Mouse (Mus musculus): ENCODE data around the gene Ddo. TPM values are rescaled to one million over a fixed set of nuclear protein-coding genes. Genes with fewer than 3 reads are reported as not detected.

The Ddo gene
- total RNA-seq (2012; rRNA removed), result 0.21 TPM in 1 of 2 replicates, not detected in the other

DNA sequence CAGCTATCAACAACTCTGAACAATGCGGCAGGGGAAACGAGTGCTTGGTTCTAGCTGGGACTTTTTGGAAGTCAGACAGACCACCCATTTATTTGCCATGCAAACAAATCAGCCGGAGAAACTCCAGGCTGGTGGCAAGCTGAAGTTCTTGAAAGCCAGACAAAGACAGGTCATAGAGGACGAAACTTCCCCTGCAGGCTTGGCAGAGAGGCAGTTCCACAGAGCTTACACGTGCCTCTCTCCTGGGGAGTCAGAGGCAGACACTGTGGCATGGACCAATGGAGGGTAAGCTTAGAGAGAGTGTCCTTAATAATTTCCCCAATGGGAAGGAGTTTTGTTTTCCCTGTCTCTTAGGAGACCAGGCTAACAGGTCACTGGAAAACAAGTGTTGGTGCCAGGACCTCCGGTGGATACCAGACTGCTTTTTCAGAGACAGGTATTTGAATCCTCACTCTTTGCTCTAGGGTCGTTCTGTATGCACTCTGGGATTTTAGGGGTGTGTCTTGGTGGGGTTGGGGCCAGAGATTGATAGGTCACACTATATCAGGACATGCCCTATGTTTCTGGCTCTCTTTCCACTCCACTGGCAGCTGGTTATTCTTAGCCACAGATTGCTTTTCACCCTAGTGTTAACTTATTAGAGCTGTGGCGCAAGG is at the start of gene Ddo:
Gene Ddo (plus strand): TSS at position 356 of the 656 bp plus-strand sequence.
- no peaks in the 10 kb centered on the region for H3K4me1 ChIP-seq (ENCODE audit: control insufficient read depth in 2 of 2, insufficient read depth in 2 of 2, low read length in 2 of 2, poor library complexity in 1 of 2)
- in situ Hi-C loops (cut with MboI; ENCODE audit: low sequenced_read_pairs in 2 of 2, unreplicated experiment in 2 of 2), result no loop called here
- TF ChIP-seq HCFC1 (IDR thresholded peaks at IDR 0.05; ENCODE audit: borderline replicate concordance, insufficient read depth, low read length) (no peak), CHD2 (IDR thresholded peaks at IDR 0.05; ENCODE audit: low read depth, low read length) (no peak), ZNF384 (IDR thresholded peaks at IDR 0.05; ENCODE audit: low read depth, low read length) (no peak), ZC3H11A (IDR thresholded peaks at IDR 0.05; ENCODE audit: borderline replicate concordance, low read depth, low read length) (no peak), MAFK (IDR thresholded peaks at IDR 0.05; ENCODE audit: insufficient read depth, low read depth, low read length) (no peak)
- no peaks in the 10 kb centered on the region for H3K36me3 ChIP-seq (ENCODE audit: control insufficient read depth, insufficient read depth, low read length, poor library complexity, severe bottlenecking)
- H3K9me3 ChIP-seq (ENCODE audit: control insufficient read depth, insufficient read depth, low read depth, low read length), result no peaks in the 10 kb centered on the region
- H3K9ac ChIP-seq (ENCODE audit: insufficient read depth, low read depth, low read length, poor library complexity, severe bottlenecking), result no peak within 1 kb of the TSS
- DNase-seq (ENCODE audit: low read depth, low spot score), result no peak
- H3K27ac ChIP-seq (ENCODE audit: insufficient read depth, low read depth, low read length, poor library complexity, severe bottlenecking), result no peak within 1 kb of the TSS
- H3K4me3 ChIP-seq (ENCODE audit: insufficient read depth in 1 of 2, low read depth in 1 of 2, low read length in 2 of 2, poor library complexity in 1 of 2, severe bottlenecking in 1 of 2), result no peak within 1 kb of the TSS

DNA sequence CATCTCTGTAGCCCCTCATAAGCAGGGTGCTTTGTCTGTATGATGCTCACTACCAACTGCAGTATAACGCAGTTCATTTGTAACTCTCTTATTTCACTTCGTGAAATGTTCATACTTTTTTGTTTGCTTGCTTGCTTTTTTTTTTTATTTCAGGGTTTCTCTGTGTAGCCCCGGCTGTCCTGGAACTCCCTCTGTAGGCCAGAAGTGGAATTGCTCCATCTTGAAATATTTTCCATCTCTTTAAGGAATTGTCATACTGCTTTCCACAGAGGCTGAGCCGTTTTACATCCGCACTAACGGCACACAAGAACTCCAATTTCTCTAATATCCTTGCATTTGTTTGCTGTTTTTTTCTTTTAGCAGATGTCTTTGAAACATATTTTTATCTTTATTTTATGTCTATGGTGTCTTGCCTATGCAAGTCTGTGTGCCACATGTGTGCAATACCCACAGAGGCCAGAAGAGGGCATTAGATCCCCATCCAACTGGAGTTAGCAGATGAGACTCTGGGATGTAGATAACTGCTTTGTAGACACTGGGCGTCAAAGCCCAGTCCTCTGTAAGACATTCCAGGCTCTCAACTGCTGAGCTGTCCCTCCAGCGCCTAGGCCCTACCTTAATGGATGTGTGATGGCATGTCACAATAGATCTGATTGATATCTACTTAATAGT is 46.1 kb upstream of the Ddo start:
- in situ Hi-C loops (cut with MboI; ENCODE audit: low sequenced_read_pairs in 2 of 2, unreplicated experiment in 2 of 2), result no loop called here
- H3K27ac ChIP-seq (ENCODE audit: insufficient read depth, low read depth, low read length, poor library complexity, severe bottlenecking), result no peak overlapping the region
- TF ChIP-seq ZC3H11A (IDR thresholded peaks at IDR 0.05; ENCODE audit: borderline replicate concordance, low read depth, low read length) (no peak), ZNF384 (IDR thresholded peaks at IDR 0.05; ENCODE audit: low read depth, low read length) (no peak), CHD2 (IDR thresholded peaks at IDR 0.05; ENCODE audit: low read depth, low read length) (no peak), MAFK (IDR thresholded peaks at IDR 0.05; ENCODE audit: insufficient read depth, low read depth, low read length) (no peak)
- H3K4me1 ChIP-seq (ENCODE audit: control insufficient read depth in 2 of 2, insufficient read depth in 2 of 2, low read length in 2 of 2, poor library complexity in 1 of 2), result no peaks in the 10 kb centered on the region
- no peaks in the 10 kb centered on the region for H3K36me3 ChIP-seq (ENCODE audit: control insufficient read depth, insufficient read depth, low read length, poor library complexity, severe bottlenecking)
- DNase-seq (ENCODE audit: low read depth, low spot score), result peak; percentile 60
- H3K9ac ChIP-seq (ENCODE audit: insufficient read depth, low read depth, low read length, poor library complexity, severe bottlenecking), result no peak overlapping the region
- H3K9me3 ChIP-seq (ENCODE audit: control insufficient read depth, insufficient read depth, low read depth, low read length), result no peaks in the 10 kb centered on the region
- no peak overlapping the region for H3K4me3 ChIP-seq (ENCODE audit: insufficient read depth in 1 of 2, low read depth in 1 of 2, low read length in 2 of 2, poor library complexity in 1 of 2, severe bottlenecking in 1 of 2)

DNA sequence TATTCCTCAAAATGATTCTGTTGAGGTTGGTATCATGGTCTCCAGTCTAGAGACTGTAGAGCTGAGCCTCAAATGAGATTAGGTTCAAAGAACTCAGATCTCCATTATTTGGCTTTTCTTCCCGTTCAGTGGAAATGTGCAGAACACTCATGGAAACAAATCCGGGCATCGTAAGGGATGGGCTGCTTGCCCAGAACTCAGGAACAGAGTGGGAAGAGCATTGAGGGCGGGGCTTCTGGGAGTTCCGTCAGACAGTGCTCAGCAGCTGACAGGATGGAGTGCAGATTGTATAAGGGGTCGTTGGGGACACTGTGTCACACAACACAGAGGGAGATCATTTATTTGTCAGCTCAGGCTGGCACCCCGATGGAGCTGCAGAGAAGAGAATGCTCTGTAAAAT is 37.6 kb upstream of the Ddo start:
- Histone ChIP-seq H3K36me3 (ENCODE audit: control insufficient read depth, insufficient read depth, low read length, poor library complexity, severe bottlenecking) (no peaks in the 10 kb centered on the region), H3K4me3 (ENCODE audit: insufficient read depth in 1 of 2, low read depth in 1 of 2, low read length in 2 of 2, poor library complexity in 1 of 2, severe bottlenecking in 1 of 2) (no peak overlapping the region), H3K4me1 (ENCODE audit: control insufficient read depth in 2 of 2, insufficient read depth in 2 of 2, low read length in 2 of 2, poor library complexity in 1 of 2) (no peaks in the 10 kb centered on the region), H3K9ac (ENCODE audit: insufficient read depth, low read depth, low read length, poor library complexity, severe bottlenecking) (no peak overlapping the region), H3K9me3 (ENCODE audit: control insufficient read depth, insufficient read depth, low read depth, low read length) (peaks cover 3% of the 10 kb centered on the region; the same call in 1 of the 2 replicates), H3K27ac (ENCODE audit: insufficient read depth, low read depth, low read length, poor library complexity, severe bottlenecking) (no peak overlapping the region)
- TF ChIP-seq ZC3H11A (IDR thresholded peaks at IDR 0.05; ENCODE audit: borderline replicate concordance, low read depth, low read length) (no peak), CHD2 (IDR thresholded peaks at IDR 0.05; ENCODE audit: low read depth, low read length) (no peak), HCFC1 (IDR thresholded peaks at IDR 0.05; ENCODE audit: borderline replicate concordance, insufficient read depth, low read length) (no peak), ZNF384 (IDR thresholded peaks at IDR 0.05; ENCODE audit: low read depth, low read length) (no peak), MAFK (IDR thresholded peaks at IDR 0.05; ENCODE audit: insufficient read depth, low read depth, low read length) (no peak)
- in situ Hi-C loops (cut with MboI; ENCODE audit: low sequenced_read_pairs in 2 of 2, unreplicated experiment in 2 of 2), result no loop called here
- no peak for DNase-seq (ENCODE audit: low read depth, low spot score)

DNA sequence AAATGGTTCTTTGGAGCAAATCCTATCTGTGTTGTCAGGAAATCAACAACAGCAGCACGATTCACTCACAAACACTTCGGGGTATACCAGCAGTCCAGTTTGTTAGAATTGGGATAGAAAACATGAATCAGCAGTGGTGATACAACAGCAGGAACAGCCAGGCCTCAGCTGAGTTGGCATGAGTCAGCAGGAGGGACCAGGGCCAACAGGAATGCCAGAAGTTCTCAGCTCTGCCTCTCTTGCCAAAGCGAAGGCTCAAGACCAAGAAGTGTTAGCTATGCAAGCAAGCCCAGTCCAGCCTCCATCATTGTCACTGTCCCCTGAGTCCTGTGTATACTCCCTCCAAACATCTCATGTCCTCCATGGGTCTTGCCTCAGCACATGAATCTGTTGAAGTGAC is 32.6 kb upstream of the Ddo start:
- DNase-seq (ENCODE audit: low read depth, low spot score), result no peak
- Histone ChIP-seq H3K9ac (ENCODE audit: insufficient read depth, low read depth, low read length, poor library complexity, severe bottlenecking) (no peak overlapping the region), H3K4me1 (ENCODE audit: control insufficient read depth in 2 of 2, insufficient read depth in 2 of 2, low read length in 2 of 2, poor library complexity in 1 of 2) (no peaks in the 10 kb centered on the region), H3K4me3 (ENCODE audit: insufficient read depth in 1 of 2, low read depth in 1 of 2, low read length in 2 of 2, poor library complexity in 1 of 2, severe bottlenecking in 1 of 2) (no peak overlapping the region), H3K9me3 (ENCODE audit: control insufficient read depth, insufficient read depth, low read depth, low read length) (peaks cover 2% of the 10 kb centered on the region; the same call in 1 of the 2 replicates), H3K36me3 (ENCODE audit: control insufficient read depth, insufficient read depth, low read length, poor library complexity, severe bottlenecking) (no peaks in the 10 kb centered on the region), H3K27ac (ENCODE audit: insufficient read depth, low read depth, low read length, poor library complexity, severe bottlenecking) (no peak overlapping the region)
- in situ Hi-C loops (cut with MboI; ENCODE audit: low sequenced_read_pairs in 2 of 2, unreplicated experiment in 2 of 2), result no loop called here
- TF ChIP-seq HCFC1 (IDR thresholded peaks at IDR 0.05; ENCODE audit: borderline replicate concordance, insufficient read depth, low read length) (no peak), CHD2 (IDR thresholded peaks at IDR 0.05; ENCODE audit: low read depth, low read length) (no peak), ZNF384 (IDR thresholded peaks at IDR 0.05; ENCODE audit: low read depth, low read length) (no peak), MAFK (IDR thresholded peaks at IDR 0.05; ENCODE audit: insufficient read depth, low read depth, low read length) (no peak), ZC3H11A (IDR thresholded peaks at IDR 0.05; ENCODE audit: borderline replicate concordance, low read depth, low read length) (no peak)

Data from ES-E14 (cell line).